1 mouse cellular context compared by ENCODE assay signal in the genomic region with DNA sequence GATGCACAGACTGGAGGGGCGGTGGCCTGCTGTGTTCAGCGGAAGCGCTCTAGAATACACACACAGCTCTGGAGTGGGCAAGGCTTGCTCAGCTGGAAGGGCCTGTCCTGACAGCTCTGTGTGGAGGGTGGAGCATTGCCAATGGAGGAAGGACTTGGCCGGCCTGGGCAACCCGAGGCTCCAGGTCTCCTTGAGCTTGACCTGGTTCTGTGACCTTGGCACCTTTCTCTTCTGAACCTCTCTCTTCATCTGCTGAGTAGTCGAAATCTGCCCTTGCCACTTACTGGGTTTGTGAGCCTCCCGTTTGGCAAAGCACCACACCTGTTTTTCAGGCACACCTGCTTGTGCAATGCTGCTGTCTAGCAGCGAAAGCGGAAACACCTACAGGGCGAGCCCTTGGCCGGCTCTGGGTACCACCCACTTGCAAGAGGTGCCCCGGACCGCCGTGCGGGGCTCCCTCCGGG.
TF ChIP-seq lines count a peak whose summit lies in the region.

A gene (plus strand): TSS at position 403 of the 464 bp plus-strand sequence.

TF ChIP-seq in CH12.LX, 34 proteins besides CTCF, POLR2A, EP300 and RAD21 (continued from another document):
- no peak for TF ChIP-seq JUN (IDR thresholded peaks at IDR 0.05; ENCODE audit: insufficient read depth, low read depth, low read length)
- TF ChIP-seq MYC (IDR thresholded peaks at IDR 0.05; ENCODE audit: low read depth, low read length): no peak
- no peak for TF ChIP-seq ELF1 (IDR thresholded peaks at IDR 0.05; ENCODE audit: low read depth, low read length)
